Mouse (Mus musculus): Measurements from ENCODE around the gene Szrd1. TPM values are rescaled to one million over a fixed set of nuclear protein-coding genes. Genes with fewer than 3 reads are reported as not detected.
"Not testable (repeated sequence)": the region's sequence is repeated elsewhere in the genome, so short reads cannot be mapped to it uniquely, and the experiment has no call there.

Szrd1 gene
- polyA plus RNA-seq, 1 experiment from 2014 or later: 17.8 TPM

GRCm38 (mm10) chr4:141138425-141139115 is 1.0 kb downstream of the Szrd1 start:
- Histone ChIP-seq H3K9ac (peak overlapping the region; percentile 87), H3K9me3 (ENCODE audit: control insufficient read depth, low read length) (no peaks in the 10 kb centered on the region), H3K27me3 (ENCODE audit: control insufficient read depth, insufficient read depth, low read length) (no peaks in the 10 kb centered on the region), H3K4me2 (replicated peaks) (peak overlapping the region; percentile 92), H3K36me3 (replicated peaks; ENCODE audit: control insufficient read depth, insufficient read depth) (no peaks in the 10 kb centered on the region), H3K4me1 (replicated peaks; ENCODE audit: control insufficient read depth, insufficient read depth, low read length) (peaks cover 40% of the 10 kb centered on the region), H3K4me3 (replicated peaks; ENCODE audit: low read length) (peak overlapping the region; percentile 92), H3K27ac (peak overlapping the region; percentile 97)
- ATAC-seq (ENCODE audit: low FRiP score) (no peak), DNase-seq (ENCODE audit: low spot score) (no peak)
- WGBS: 4% methylated on average over 29 of the region's 29 CpGs

- 79% methylated on average over 1 of the region's 3 CpGs for WGBS
- H3K27ac ChIP-seq; H3K9ac ChIP-seq; H3K36me3 ChIP-seq (replicated peaks; ENCODE audit: control insufficient read depth, insufficient read depth); H3K9me3 ChIP-seq (ENCODE audit: control insufficient read depth, low read length); ATAC-seq (ENCODE audit: low FRiP score); H3K4me3 ChIP-seq (replicated peaks; ENCODE audit: low read length); DNase-seq (ENCODE audit: low spot score); H3K27me3 ChIP-seq (ENCODE audit: control insufficient read depth, insufficient read depth, low read length): not testable (repeated sequence)
- Histone ChIP-seq H3K4me2 (replicated peaks) (peak overlapping the region; percentile 92), H3K4me1 (replicated peaks; ENCODE audit: control insufficient read depth, insufficient read depth, low read length) (peaks cover 44% of the 10 kb centered on the region)
Measured at GRCm38 (mm10) chr4:141137740-141138139, 1.8 kb downstream of the Szrd1 start.

- H3K4me2 ChIP-seq (replicated peaks): no peak overlapping the region
Measured at GRCm38 (mm10) chr4:141136126-141136525, 3.4 kb downstream of the Szrd1 start.

GRCm38 (mm10) chr4:141134751-141135530 is 4.6 kb downstream of the Szrd1 start:
- DNase-seq (ENCODE audit: low spot score) (no peak), ATAC-seq (ENCODE audit: low FRiP score) (no peak)
- no peaks in the 10 kb centered on the region for H3K27me3 ChIP-seq (ENCODE audit: control insufficient read depth, insufficient read depth, low read length)
- H3K4me2 ChIP-seq (replicated peaks): no peak overlapping the region; the same call in 1 of the 2 replicates
- H3K9me3 ChIP-seq (ENCODE audit: control insufficient read depth, low read length): no peaks in the 10 kb centered on the region
- H3K4me1 ChIP-seq (replicated peaks; ENCODE audit: control insufficient read depth, insufficient read depth, low read length): peaks cover 64% of the 10 kb centered on the region
- H3K36me3 ChIP-seq (replicated peaks; ENCODE audit: control insufficient read depth, insufficient read depth): no peaks in the 10 kb centered on the region
- H3K9ac ChIP-seq: no peak overlapping the region
- WGBS: 75% methylated on average over 20 of the region's 20 CpGs
- H3K4me3 ChIP-seq (replicated peaks; ENCODE audit: low read length): no peak overlapping the region
- H3K27ac ChIP-seq: peak overlapping the region; percentile 71

More at GRCm38 (mm10) chr4:141136126-141136525, 3.4 kb downstream of the Szrd1 start:
- DNase-seq (ENCODE audit: low spot score): no peak
- Histone ChIP-seq H3K4me3 (replicated peaks; ENCODE audit: low read length) (no peak overlapping the region), H3K9me3 (ENCODE audit: control insufficient read depth, low read length) (no peaks in the 10 kb centered on the region), H3K4me1 (replicated peaks; ENCODE audit: control insufficient read depth, insufficient read depth, low read length) (peaks cover 58% of the 10 kb centered on the region), H3K27ac (no peak overlapping the region), H3K9ac (no peak overlapping the region; the same call in 1 of the 2 replicates), H3K27me3 (ENCODE audit: control insufficient read depth, insufficient read depth, low read length) (no peaks in the 10 kb centered on the region), H3K36me3 (replicated peaks; ENCODE audit: control insufficient read depth, insufficient read depth) (no peaks in the 10 kb centered on the region)
- no peak for ATAC-seq (ENCODE audit: low FRiP score)
- WGBS: 70% methylated on average over 7 of the region's 7 CpGs

- Histone ChIP-seq H3K4me2 (replicated peaks) (no peak overlapping the region), H3K27me3 (ENCODE audit: control insufficient read depth, insufficient read depth, low read length) (no peaks in the 10 kb centered on the region), H3K4me1 (replicated peaks; ENCODE audit: control insufficient read depth, insufficient read depth, low read length) (peaks cover 64% of the 10 kb centered on the region), H3K9ac (no peak overlapping the region), H3K36me3 (replicated peaks; ENCODE audit: control insufficient read depth, insufficient read depth) (no peaks in the 10 kb centered on the region), H3K9me3 (ENCODE audit: control insufficient read depth, low read length) (no peaks in the 10 kb centered on the region), H3K27ac (peak overlapping the region; percentile 71), H3K4me3 (replicated peaks; ENCODE audit: low read length) (no peak overlapping the region)
- 16% methylated on average over 8 of the region's 8 CpGs for WGBS
- no peak for DNase-seq (ENCODE audit: low spot score)
- ATAC-seq (ENCODE audit: low FRiP score): no peak
Measured at GRCm38 (mm10) chr4:141134031-141134441, 5.5 kb downstream of the Szrd1 start.

GRCm38 (mm10) chr4:141133227-141133626 is 6.3 kb downstream of the Szrd1 start:
- H3K4me3 ChIP-seq (replicated peaks; ENCODE audit: low read length): no peak overlapping the region
- WGBS: 67% methylated on average over 8 of the region's 8 CpGs
- DNase-seq (ENCODE audit: low spot score) (no peak), ATAC-seq (ENCODE audit: low FRiP score) (no peak)
- no peaks in the 10 kb centered on the region for H3K36me3 ChIP-seq (replicated peaks; ENCODE audit: control insufficient read depth, insufficient read depth)
- H3K4me1 ChIP-seq (replicated peaks; ENCODE audit: control insufficient read depth, insufficient read depth, low read length): peaks cover 56% of the 10 kb centered on the region
- no peaks in the 10 kb centered on the region for H3K27me3 ChIP-seq (ENCODE audit: control insufficient read depth, insufficient read depth, low read length)
- no peak overlapping the region for H3K4me2 ChIP-seq (replicated peaks)
- H3K9me3 ChIP-seq (ENCODE audit: control insufficient read depth, low read length): no peaks in the 10 kb centered on the region
- H3K9ac ChIP-seq: no peak overlapping the region
- H3K27ac ChIP-seq: no peak overlapping the region

- Histone ChIP-seq H3K4me1 (replicated peaks; ENCODE audit: control insufficient read depth, insufficient read depth, low read length) (peaks cover 49% of the 10 kb centered on the region), H3K27me3 (ENCODE audit: control insufficient read depth, insufficient read depth, low read length) (no peaks in the 10 kb centered on the region), H3K9me3 (ENCODE audit: control insufficient read depth, low read length) (no peaks in the 10 kb centered on the region), H3K36me3 (replicated peaks; ENCODE audit: control insufficient read depth, insufficient read depth) (no peaks in the 10 kb centered on the region), H3K4me2 (replicated peaks) (no peak overlapping the region), H3K4me3 (replicated peaks; ENCODE audit: low read length) (no peak overlapping the region), H3K9ac (no peak overlapping the region), H3K27ac (peak overlapping the region; percentile 54)
- no peak for DNase-seq (ENCODE audit: low spot score)
- WGBS: 64% methylated on average over 8 of the region's 8 CpGs
- no peak for ATAC-seq (ENCODE audit: low FRiP score)
Measured at GRCm38 (mm10) chr4:141132191-141132590, 7.4 kb downstream of the Szrd1 start.

- H3K36me3 ChIP-seq (replicated peaks; ENCODE audit: control insufficient read depth, insufficient read depth): no peaks in the 10 kb centered on the region
- no peaks in the 10 kb centered on the region for H3K9me3 ChIP-seq (ENCODE audit: control insufficient read depth, low read length)
- DNase-seq (ENCODE audit: low spot score) (no peak), ATAC-seq (ENCODE audit: low FRiP score) (0 out of 2 replicates have a peak, but pooled peaks have one; percentile 9)
- peak overlapping the region; percentile 54 for H3K27ac ChIP-seq
- 53% methylated on average over 5 of the region's 5 CpGs for WGBS
- H3K9ac ChIP-seq: peak overlapping the region; percentile 8; the same call in 1 of the 2 replicates
- no peak overlapping the region for H3K4me2 ChIP-seq (replicated peaks)
- no peaks in the 10 kb centered on the region for H3K27me3 ChIP-seq (ENCODE audit: control insufficient read depth, insufficient read depth, low read length)
- H3K4me1 ChIP-seq (replicated peaks; ENCODE audit: control insufficient read depth, insufficient read depth, low read length): peaks cover 43% of the 10 kb centered on the region
- H3K4me3 ChIP-seq (replicated peaks; ENCODE audit: low read length): no peak overlapping the region
Measured at GRCm38 (mm10) chr4:141131531-141132061, 8.0 kb downstream of the Szrd1 start.

GRCm38 (mm10) chr4:141130704-141131342 is 8.8 kb downstream of the Szrd1 start:
- Histone ChIP-seq H3K27ac (peak overlapping the region; percentile 54), H3K4me3 (replicated peaks; ENCODE audit: low read length) (no peak overlapping the region), H3K9me3 (ENCODE audit: control insufficient read depth, low read length) (no peaks in the 10 kb centered on the region), H3K4me1 (replicated peaks; ENCODE audit: control insufficient read depth, insufficient read depth, low read length) (peaks cover 37% of the 10 kb centered on the region), H3K9ac (no peak overlapping the region), H3K36me3 (replicated peaks; ENCODE audit: control insufficient read depth, insufficient read depth) (no peaks in the 10 kb centered on the region; the same call in 1 of the 2 replicates), H3K27me3 (ENCODE audit: control insufficient read depth, insufficient read depth, low read length) (no peaks in the 10 kb centered on the region), H3K4me2 (replicated peaks) (no peak overlapping the region)
- no peak for ATAC-seq (ENCODE audit: low FRiP score)
- no peak for DNase-seq (ENCODE audit: low spot score)
- WGBS: 80% methylated on average over 6 of the region's 6 CpGs

Data from hindbrain, embryonic 14.5 days (tissue).